Mouse (Mus musculus): ENCODE measurements around the gene Ripor1. TPM values are rescaled to one million over a fixed set of nuclear protein-coding genes. Genes with fewer than 3 reads are reported as not detected.
A peak's percentile ranks its signal among the peaks of the same experiment; 100 is the strongest.

Gene Ripor1
- polyA plus RNA-seq, 1 experiment from 2014 or later, result 33.0 TPM

- 81% methylated on average over 1 of the region's 1 CpGs for WGBS
- Histone ChIP-seq H3K4me2 (no peak overlapping the region), H3K9me3 (ENCODE audit: control insufficient read depth, low read length) (no peaks in the 10 kb centered on the region), H3K9ac (ENCODE audit: low read depth, low read length) (no peak overlapping the region), H3K27ac (ENCODE audit: low read depth, low read length) (no peak overlapping the region), H3K4me3 (ENCODE audit: low read depth, low read length) (no peak overlapping the region), H3K36me3 (ENCODE audit: control insufficient read depth, insufficient read depth, low read length) (peaks cover 19% of the 10 kb centered on the region), H3K27me3 (replicated peaks; ENCODE audit: control insufficient read depth, insufficient read depth, low read length) (no peaks in the 10 kb centered on the region), H3K4me1 (replicated peaks; ENCODE audit: control insufficient read depth, insufficient read depth, low read length) (peaks cover 14% of the 10 kb centered on the region)
- DNase-seq (ENCODE audit: low spot score) (no peak), ATAC-seq (replicated peaks; ENCODE audit: low FRiP score) (no peak)
Measured at GRCm38 (mm10) chr8:105624831-105625230, 19.8 kb downstream of the Ripor1 start.

- H3K4me2 ChIP-seq, result no peak overlapping the region
- 84% methylated on average over 1 of the region's 1 CpGs for WGBS
Measured at GRCm38 (mm10) chr8:105626086-105626485, 21.0 kb downstream of the Ripor1 start.

DNA sequence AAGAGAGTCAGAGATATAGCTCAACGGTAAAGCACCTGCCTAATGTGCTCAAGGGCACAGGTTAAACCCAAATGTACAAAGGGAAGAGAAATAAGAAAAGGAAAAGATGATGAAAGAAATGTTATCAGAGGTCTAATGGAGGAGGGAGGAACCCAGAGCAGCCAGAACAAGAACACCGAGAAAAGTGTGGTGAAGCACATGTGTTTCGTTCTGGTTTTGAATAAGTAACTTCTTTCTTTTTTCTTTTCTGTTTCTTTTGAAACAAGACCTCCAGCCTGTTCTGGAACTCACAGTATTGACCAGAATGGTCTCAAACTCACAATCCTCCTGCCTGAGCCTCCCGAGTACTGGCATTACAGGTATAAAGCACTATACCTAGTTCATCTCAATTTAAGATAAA is 24.3 kb downstream of the Ripor1 start:
- Histone ChIP-seq H3K9me3 (ENCODE audit: control insufficient read depth, low read length) (no peaks in the 10 kb centered on the region), H3K27me3 (replicated peaks; ENCODE audit: control insufficient read depth, insufficient read depth, low read length) (no peaks in the 10 kb centered on the region), H3K4me2 (no peak overlapping the region), H3K4me3 (ENCODE audit: low read depth, low read length) (no peak overlapping the region), H3K36me3 (ENCODE audit: control insufficient read depth, insufficient read depth, low read length) (no peaks in the 10 kb centered on the region), H3K9ac (ENCODE audit: low read depth, low read length) (no peak overlapping the region), H3K4me1 (replicated peaks; ENCODE audit: control insufficient read depth, insufficient read depth, low read length) (no peaks in the 10 kb centered on the region), H3K27ac (ENCODE audit: low read depth, low read length) (no peak overlapping the region)
- no peak for DNase-seq (ENCODE audit: low spot score)
- 85% methylated on average over 4 of the region's 4 CpGs for WGBS
- no peak for ATAC-seq (replicated peaks; ENCODE audit: low FRiP score)

More at GRCm38 (mm10) chr8:105626086-105626485, 21.0 kb downstream of the Ripor1 start:
- Histone ChIP-seq H3K4me3 (ENCODE audit: low read depth, low read length) (no peak overlapping the region), H3K9me3 (ENCODE audit: control insufficient read depth, low read length) (no peaks in the 10 kb centered on the region), H3K27ac (ENCODE audit: low read depth, low read length) (no peak overlapping the region), H3K27me3 (replicated peaks; ENCODE audit: control insufficient read depth, insufficient read depth, low read length) (no peaks in the 10 kb centered on the region), H3K9ac (ENCODE audit: low read depth, low read length) (no peak overlapping the region), H3K36me3 (ENCODE audit: control insufficient read depth, insufficient read depth, low read length) (peaks cover 8% of the 10 kb centered on the region; the same call in 1 of the 2 replicates), H3K4me1 (replicated peaks; ENCODE audit: control insufficient read depth, insufficient read depth, low read length) (peaks cover 14% of the 10 kb centered on the region)
- no peak for DNase-seq (ENCODE audit: low spot score)
- no peak for ATAC-seq (replicated peaks; ENCODE audit: low FRiP score)

GRCm38 (mm10) chr8:105634771-105635458 is 29.9 kb downstream of the Ripor1 start:
- H3K4me1 ChIP-seq (replicated peaks; ENCODE audit: control insufficient read depth, insufficient read depth, low read length), result peaks cover 17% of the 10 kb centered on the region
- H3K4me3 ChIP-seq (ENCODE audit: low read depth, low read length), result peak overlapping the region; percentile 93
- no peak overlapping the region for H3K27ac ChIP-seq (ENCODE audit: low read depth, low read length)
- peak overlapping the region; percentile 83 for H3K4me2 ChIP-seq
- no peaks in the 10 kb centered on the region for H3K9me3 ChIP-seq (ENCODE audit: control insufficient read depth, low read length)
- no peaks in the 10 kb centered on the region for H3K36me3 ChIP-seq (ENCODE audit: control insufficient read depth, insufficient read depth, low read length)
- 89% methylated on average over 2 of the region's 2 CpGs for WGBS
- ATAC-seq (replicated peaks; ENCODE audit: low FRiP score) (no peak), DNase-seq (ENCODE audit: low spot score) (no peak)
- H3K27me3 ChIP-seq (replicated peaks; ENCODE audit: control insufficient read depth, insufficient read depth, low read length), result no peaks in the 10 kb centered on the region
- H3K9ac ChIP-seq (ENCODE audit: low read depth, low read length), result peak overlapping the region; percentile 93; the same call in 1 of the 2 replicates

GRCm38 (mm10) chr8:105635481-105635880 is 30.4 kb downstream of the Ripor1 start:
- no peak for DNase-seq (ENCODE audit: low spot score)
- Histone ChIP-seq H3K9ac (ENCODE audit: low read depth, low read length) (peak overlapping the region; percentile 93), H3K4me2 (peak overlapping the region; percentile 83), H3K4me1 (replicated peaks; ENCODE audit: control insufficient read depth, insufficient read depth, low read length) (peaks cover 17% of the 10 kb centered on the region), H3K9me3 (ENCODE audit: control insufficient read depth, low read length) (no peaks in the 10 kb centered on the region), H3K4me3 (ENCODE audit: low read depth, low read length) (peak overlapping the region; percentile 93), H3K27ac (ENCODE audit: low read depth, low read length) (peak overlapping the region; percentile 100; the same call in 1 of the 2 replicates), H3K27me3 (replicated peaks; ENCODE audit: control insufficient read depth, insufficient read depth, low read length) (no peaks in the 10 kb centered on the region), H3K36me3 (ENCODE audit: control insufficient read depth, insufficient read depth, low read length) (no peaks in the 10 kb centered on the region)
- WGBS, result 5% methylated on average over 11 of the region's 11 CpGs
- no peak for ATAC-seq (replicated peaks; ENCODE audit: low FRiP score)

DNA sequence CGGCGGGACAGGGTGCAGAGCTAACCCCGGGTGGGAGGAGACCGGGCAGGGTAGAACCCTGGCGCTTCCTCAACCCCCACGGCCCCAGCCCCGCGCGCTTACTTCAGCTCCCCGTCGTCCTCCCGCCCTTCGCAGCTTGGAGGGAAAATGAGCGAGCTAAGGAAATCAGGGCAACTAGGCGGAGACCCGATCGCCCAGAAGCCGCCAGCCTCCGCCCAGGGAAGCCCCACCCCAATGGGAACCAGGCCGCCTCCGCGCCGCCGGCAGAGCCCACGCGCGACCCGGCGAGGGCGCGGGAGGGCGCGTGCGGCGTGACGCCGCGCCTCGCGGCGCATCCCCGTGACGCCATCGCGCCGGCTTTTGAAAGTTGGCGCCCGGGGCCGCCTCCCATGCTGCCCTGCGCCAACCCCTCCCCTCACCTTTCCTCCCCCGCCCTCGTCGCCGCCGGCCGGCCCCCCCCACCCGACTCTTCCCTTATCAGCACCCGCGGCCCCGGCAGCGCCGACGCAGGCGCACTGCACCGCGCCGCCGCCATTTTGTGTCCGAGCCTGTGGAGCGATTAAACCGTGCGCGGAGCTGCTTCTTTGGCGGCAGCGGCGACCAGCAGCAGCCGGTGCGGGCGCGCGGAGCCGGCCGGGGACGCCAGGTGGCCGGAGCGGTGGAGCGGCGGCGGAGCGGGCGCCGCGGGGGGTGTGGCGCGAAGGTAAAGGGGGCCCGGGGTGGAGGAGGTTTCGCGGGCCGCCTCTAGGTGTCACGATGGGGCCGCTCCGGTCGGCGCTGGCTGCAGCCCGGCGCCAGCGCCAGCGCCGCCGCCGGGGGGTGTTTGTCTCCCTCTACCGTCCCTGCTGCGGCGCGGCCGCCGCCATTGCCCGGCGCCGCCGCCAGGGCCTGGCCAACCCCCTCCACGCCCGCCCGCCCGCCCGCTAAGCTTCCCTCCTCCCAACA is 31.2 kb downstream of the Ripor1 start, which contains the start of gene Ctcf:
Ctcf (plus strand) TSS at position 551 of the 945 bp plus-strand sequence.
- under 1% methylated on average over 113 of the region's 126 CpGs for WGBS
- Histone ChIP-seq H3K27ac (ENCODE audit: low read depth, low read length) (peak within 1 kb of the TSS; percentile 100), H3K36me3 (ENCODE audit: control insufficient read depth, insufficient read depth, low read length) (no peaks in the 10 kb centered on the region), H3K4me3 (ENCODE audit: low read depth, low read length) (peak within 1 kb of the TSS; percentile 93), H3K9ac (ENCODE audit: low read depth, low read length) (peak within 1 kb of the TSS; percentile 93), H3K4me2 (peak within 1 kb of the TSS; percentile 83), H3K9me3 (ENCODE audit: control insufficient read depth, low read length) (no peaks in the 10 kb centered on the region), H3K27me3 (replicated peaks; ENCODE audit: control insufficient read depth, insufficient read depth, low read length) (no peaks in the 10 kb centered on the region), H3K4me1 (replicated peaks; ENCODE audit: control insufficient read depth, insufficient read depth, low read length) (peaks cover 17% of the 10 kb centered on the region)
- DNase-seq (ENCODE audit: low spot score) (peak; percentile 96), ATAC-seq (replicated peaks; ENCODE audit: low FRiP score) (peak; percentile 90)

DNA sequence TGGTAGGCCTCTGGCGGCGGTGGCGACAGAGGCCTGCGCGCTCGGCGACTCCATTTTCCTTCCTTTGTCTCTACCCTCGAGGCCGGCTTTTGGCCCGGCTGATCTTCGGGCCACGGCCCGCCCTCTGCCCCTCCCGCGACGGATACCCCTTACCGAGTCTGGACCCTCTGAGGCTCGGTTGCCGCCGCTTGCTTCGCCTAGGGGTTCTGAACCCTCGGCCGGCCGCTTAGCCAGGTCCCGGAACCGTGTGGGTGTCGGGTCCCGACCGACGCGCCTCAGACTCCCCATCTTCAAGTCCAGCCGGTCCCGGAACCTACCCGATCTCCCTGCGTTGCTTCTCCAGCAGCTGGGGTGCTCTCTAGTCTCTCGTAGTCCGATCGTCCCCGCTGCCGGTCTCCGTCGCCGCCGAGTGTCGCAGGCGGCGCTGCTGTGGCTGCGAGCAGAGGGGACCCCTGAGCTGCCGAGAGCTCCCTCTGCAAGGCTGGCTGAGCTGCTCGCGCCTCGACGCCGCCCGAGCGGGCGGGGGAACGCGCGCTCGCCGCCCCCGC is 32.0 kb downstream of the Ripor1 start, which contains the start of gene Agrp:
Agrp (minus strand) TSS at position 431 of the 548 bp plus-strand sequence.
- under 1% methylated on average over 63 of the region's 63 CpGs for WGBS
- Histone ChIP-seq H3K27ac (ENCODE audit: low read depth, low read length) (peak within 1 kb of the TSS; percentile 100), H3K4me1 (replicated peaks; ENCODE audit: control insufficient read depth, insufficient read depth, low read length) (peaks cover 17% of the 10 kb centered on the region), H3K4me2 (peak within 1 kb of the TSS; percentile 83), H3K9ac (ENCODE audit: low read depth, low read length) (peak within 1 kb of the TSS; percentile 93), H3K27me3 (replicated peaks; ENCODE audit: control insufficient read depth, insufficient read depth, low read length) (no peaks in the 10 kb centered on the region), H3K4me3 (ENCODE audit: low read depth, low read length) (peak within 1 kb of the TSS; percentile 93), H3K9me3 (ENCODE audit: control insufficient read depth, low read length) (no peaks in the 10 kb centered on the region), H3K36me3 (ENCODE audit: control insufficient read depth, insufficient read depth, low read length) (no peaks in the 10 kb centered on the region)
- peak; percentile 21 for ATAC-seq (replicated peaks; ENCODE audit: low FRiP score)
- peak; percentile 72 for DNase-seq (ENCODE audit: low spot score)

GRCm38 (mm10) chr8:105637601-105638041 is 32.6 kb downstream of the Ripor1 start:
- H3K4me1 ChIP-seq (replicated peaks; ENCODE audit: control insufficient read depth, insufficient read depth, low read length), result peaks cover 17% of the 10 kb centered on the region
- DNase-seq (ENCODE audit: low spot score) (no peak), ATAC-seq (replicated peaks; ENCODE audit: low FRiP score) (no peak)
- H3K4me2 ChIP-seq, result peak overlapping the region; percentile 83
- H3K36me3 ChIP-seq (ENCODE audit: control insufficient read depth, insufficient read depth, low read length), result no peaks in the 10 kb centered on the region
- H3K9ac ChIP-seq (ENCODE audit: low read depth, low read length), result peak overlapping the region; percentile 93
- WGBS, result 2% methylated on average over 11 of the region's 11 CpGs
- no peaks in the 10 kb centered on the region for H3K27me3 ChIP-seq (replicated peaks; ENCODE audit: control insufficient read depth, insufficient read depth, low read length)
- peak overlapping the region; percentile 93 for H3K4me3 ChIP-seq (ENCODE audit: low read depth, low read length)
- H3K9me3 ChIP-seq (ENCODE audit: control insufficient read depth, low read length), result no peaks in the 10 kb centered on the region
- peak overlapping the region; percentile 100 for H3K27ac ChIP-seq (ENCODE audit: low read depth, low read length)
